Mouse (Mus musculus): ENCODE results near the gene Gatad2b.
"Not testable (repeated sequence)": the region's sequence is repeated elsewhere in the genome, so short reads cannot be mapped to it uniquely, and the experiment has no call there.

Gatad2b gene

GRCm38 (mm10) chr3:90314241-90314640 is 21.3 kb downstream of the Gatad2b start:
- DNase-seq, result no peak

DNA sequence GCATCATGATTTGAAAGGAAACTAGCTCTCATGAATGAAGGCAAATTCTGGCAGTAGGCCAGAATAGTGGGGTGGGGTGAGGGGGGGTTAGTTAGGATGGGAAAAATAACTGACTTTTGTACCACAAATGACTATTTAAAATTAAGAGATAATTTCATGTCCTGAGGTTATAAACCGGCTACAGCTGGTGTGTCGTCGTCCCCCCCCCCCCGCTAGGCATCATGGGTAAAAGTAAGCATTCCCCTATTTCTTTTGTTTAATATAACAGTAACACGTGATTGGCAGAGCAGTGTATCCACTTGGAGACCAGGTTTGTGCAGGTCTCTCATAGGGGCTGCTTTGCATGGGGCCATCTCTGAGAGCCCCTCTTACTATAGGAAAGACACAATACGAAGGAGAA is 29.3 kb downstream of the Gatad2b start:
- DNase-seq, result no peak

GRCm38 (mm10) chr3:90323119-90323518 is 30.1 kb downstream of the Gatad2b start:
- DNase-seq, result peak; percentile 90

- no peak for DNase-seq
Observed at GRCm38 (mm10) chr3:90332485-90332884, 39.5 kb downstream of the Gatad2b start.

GRCm38 (mm10) chr3:90335517-90335916 is 42.5 kb downstream of the Gatad2b start:
- no peak for DNase-seq

DNA sequence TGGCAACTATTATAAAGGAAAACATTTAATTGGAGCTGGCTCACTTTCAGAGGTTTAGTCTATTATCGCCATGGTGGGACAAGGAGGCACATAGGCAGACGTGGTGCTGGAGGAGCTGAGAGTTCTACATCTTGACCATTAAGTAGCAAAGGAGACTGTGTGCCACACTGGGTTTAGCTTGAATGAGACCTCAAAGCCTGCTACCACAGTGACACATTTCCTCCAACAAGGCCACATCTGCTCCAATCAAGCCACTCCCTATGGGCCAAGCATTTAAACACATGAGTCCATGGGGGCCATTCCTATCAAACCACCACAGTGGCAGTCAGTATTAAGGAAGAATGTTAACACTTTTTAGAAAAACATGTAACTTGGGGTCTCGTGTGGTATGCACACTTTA is 45.2 kb downstream of the Gatad2b start:
- DNase-seq, result no peak

GRCm38 (mm10) chr3:90340177-90340576 is 47.2 kb downstream of the Gatad2b start:
- DNase-seq, result no peak

DNA sequence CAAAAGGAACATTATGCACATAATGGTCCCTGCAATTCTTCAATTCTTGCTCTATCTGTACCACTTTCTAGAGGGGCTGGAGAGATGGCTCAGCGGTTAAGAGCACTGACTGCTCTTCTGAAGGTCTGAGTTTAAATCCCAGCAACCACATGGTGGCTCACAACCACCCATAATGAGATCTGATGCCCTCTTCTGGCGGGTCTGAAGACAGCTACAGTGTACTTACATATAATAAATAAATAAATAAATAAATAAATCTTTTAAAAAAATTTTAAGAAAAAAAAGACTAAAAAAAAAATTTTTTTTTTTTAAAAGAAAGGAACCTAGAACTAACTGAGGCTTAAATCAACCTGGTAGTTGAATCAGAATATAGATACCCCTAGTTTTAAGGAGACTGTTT is 49.9 kb downstream of the Gatad2b start:
- DNase-seq, result not testable (repeated sequence)

- DNase-seq, result no peak
Observed at GRCm38 (mm10) chr3:90347847-90348246, 54.9 kb downstream of the Gatad2b start.

- DNase-seq, result no peak
Observed at GRCm38 (mm10) chr3:90357959-90358358, 65.0 kb downstream of the Gatad2b start.

- no peak for DNase-seq
Observed at GRCm38 (mm10) chr3:90359230-90359629, 66.3 kb downstream of the Gatad2b start.

DNA sequence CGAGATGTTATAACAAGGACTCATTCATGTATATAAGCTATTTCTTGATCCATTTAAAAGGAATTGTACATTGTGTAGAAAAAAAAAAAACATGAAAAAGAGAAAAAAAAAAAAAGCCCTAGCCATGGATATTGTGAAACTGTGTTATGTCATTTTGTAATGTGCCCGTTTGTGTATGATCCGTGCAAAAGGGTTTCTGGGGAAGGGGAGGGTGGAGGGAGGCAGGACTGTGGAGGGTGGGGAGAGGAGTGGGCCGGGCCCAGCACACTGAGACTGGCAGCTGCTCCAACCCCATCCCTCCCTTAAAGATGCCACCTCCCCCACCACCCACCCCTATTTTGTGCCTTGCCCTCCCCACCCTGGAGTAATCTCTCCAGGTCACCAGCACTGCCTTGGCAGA is 68.5 kb downstream of the Gatad2b start:
- DNase-seq, result no peak

DNA sequence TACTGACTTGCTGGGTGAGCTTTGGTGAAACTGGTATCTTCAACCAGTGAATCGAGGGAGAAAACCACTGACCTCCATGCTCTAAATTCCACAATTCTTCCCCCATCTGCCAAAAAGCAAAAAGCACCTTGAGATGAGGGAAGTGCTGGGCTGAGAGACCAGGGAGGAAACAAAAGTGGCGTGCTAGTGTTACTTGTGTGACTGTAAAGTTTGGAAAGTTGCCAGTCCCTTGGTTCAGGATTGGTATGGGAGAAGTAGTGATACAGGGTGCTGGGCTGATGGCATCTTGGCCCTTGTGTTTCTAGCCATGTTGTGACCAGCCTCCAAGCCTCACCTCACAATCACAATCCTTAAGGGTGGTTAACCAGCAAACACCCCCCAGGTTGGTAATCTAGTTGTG is 69.4 kb downstream of the Gatad2b start:
- DNase-seq, result no peak

GRCm38 (mm10) chr3:90367001-90367632 is 74.1 kb downstream of the Gatad2b start:
- DNase-seq, result no peak

- no peak for DNase-seq
Observed at GRCm38 (mm10) chr3:90369041-90369440, 76.1 kb downstream of the Gatad2b start.

- DNase-seq, result no peak
Observed at GRCm38 (mm10) chr3:90371857-90372256, 78.9 kb downstream of the Gatad2b start.

- no peak for DNase-seq
Observed at GRCm38 (mm10) chr3:90372817-90373216, 79.8 kb downstream of the Gatad2b start.

GRCm38 (mm10) chr3:90373432-90374028 is 80.6 kb downstream of the Gatad2b start:
- peak; percentile 96 for DNase-seq

DNA sequence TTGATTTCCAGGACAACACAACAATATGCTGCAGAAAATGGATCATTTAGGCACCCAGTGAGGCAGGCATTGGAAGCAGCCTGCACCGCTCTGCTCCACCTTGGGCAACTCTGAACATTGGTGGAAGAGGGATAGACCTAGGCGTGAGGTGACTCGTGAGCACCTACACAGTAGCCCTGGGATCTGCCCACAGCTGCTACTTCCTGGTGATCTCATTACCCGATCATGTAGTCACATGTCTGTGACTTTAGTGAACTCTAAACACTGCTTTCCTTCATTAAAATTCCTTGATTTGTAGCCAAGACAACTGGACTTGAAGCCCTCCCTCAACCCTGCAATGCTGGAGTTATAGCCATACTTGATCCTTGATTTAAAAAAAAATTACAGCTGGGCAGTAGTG is 81.4 kb downstream of the Gatad2b start:
- no peak for DNase-seq

DNA sequence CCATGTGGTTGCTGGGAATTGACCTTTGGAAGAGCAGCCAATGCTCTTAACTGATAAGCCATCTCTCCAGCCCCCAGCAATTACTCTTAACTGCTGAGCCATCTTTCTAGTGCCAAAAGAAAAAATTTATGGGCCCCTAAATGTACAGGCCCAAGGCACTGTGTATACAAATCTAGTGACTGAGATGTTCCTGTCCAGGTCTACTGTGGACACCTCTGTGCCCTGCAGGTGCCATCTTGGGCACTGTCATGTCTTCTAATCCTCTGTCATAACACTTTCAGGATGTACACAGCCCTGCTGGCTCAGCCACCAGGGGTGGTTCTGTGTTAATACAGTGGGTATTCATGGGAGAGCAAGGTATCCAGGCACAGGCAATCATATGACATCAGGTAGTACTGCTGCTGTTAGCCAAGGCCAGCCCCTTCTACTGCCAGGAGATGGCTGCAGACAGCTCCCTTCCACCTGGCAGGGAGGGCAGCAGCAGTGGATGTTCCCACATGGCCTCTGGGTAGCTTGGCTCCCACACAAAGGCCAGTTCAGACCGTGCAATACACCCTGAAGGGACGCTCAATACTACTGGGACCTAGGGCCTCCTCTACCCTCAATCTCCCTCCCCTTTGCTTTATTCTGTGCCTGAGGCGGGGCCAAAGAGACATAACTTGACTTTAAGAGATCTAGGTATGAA is 82.7 kb downstream of the Gatad2b start:
- DNase-seq, result no peak

- DNase-seq, result peak; percentile 21
Observed at GRCm38 (mm10) chr3:90376247-90376585, 83.2 kb downstream of the Gatad2b start.

- no peak for DNase-seq
Observed at GRCm38 (mm10) chr3:90378496-90378895, 85.5 kb downstream of the Gatad2b start.

DNA sequence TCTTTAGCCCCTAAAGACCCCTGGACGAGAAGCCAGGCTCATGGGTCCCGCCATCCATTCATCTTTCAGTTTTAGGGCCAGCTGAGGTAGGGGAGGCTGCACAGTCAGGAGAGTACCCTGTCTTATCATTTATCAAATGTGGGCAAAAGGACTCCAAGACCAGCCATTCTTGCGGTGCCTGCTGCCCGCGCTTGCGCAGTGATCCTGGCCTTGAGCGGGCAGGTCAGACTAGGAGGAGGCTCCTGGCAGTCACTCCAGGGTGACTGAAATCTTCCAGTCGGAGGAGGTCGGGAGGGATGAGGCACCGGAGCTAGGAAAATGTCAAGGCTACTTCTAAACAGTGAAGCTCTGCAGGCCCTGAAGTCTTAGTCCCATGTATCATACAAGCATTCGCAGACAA is 88.7 kb downstream of the Gatad2b start:
- DNase-seq, result no peak

- DNase-seq, result peak; percentile 61
Observed at GRCm38 (mm10) chr3:90383690-90384089, 90.7 kb downstream of the Gatad2b start.
